Mouse (Mus musculus): ENCODE results near the gene Dap3.

GRCm38 (mm10) chr3:88975012-88975411 is 24.0 kb upstream of the Dap3 start:
- TF ChIP-seq CTCF (IDR thresholded peaks at IDR 0.05 in 2 of 3, conservative IDR thresholded peaks at IDR 0.05 in 1 of 3; ENCODE audit: control insufficient read depth in 1 of 3, insufficient read depth in 1 of 3, low read depth in 2 of 3, low read length in 3 of 3, poor library complexity in 1 of 3, severe bottlenecking in 1 of 3), result no peak
- TF ChIP-seq ZMIZ1 (IDR thresholded peaks at IDR 0.05; ENCODE audit: low read depth, low read length), result no peak
- no peak for TF ChIP-seq SMC3 (IDR thresholded peaks at IDR 0.05; ENCODE audit: low read depth, low read length)
- no peak for TF ChIP-seq JUND (IDR thresholded peaks at IDR 0.05; ENCODE audit: low read depth, low read length)
- TF ChIP-seq HCFC1 (IDR thresholded peaks at IDR 0.05; ENCODE audit: low read depth, low read length), result no peak
